Mouse (Mus musculus) liver, adult 2 months (tissue): ENCODE measurements around the gene Ddx3x.

Source experiments
- CTCF ChIP-seq: fragments of 200-500 bp; IDR thresholded peaks from 2 replicates; pipeline ENCODE4 v1.5.1; 2011; ENCODE audit warnings: low read depth, low read length, control low read depth
- POLR2A ChIP-seq: fragments of 200-500 bp; IDR thresholded peaks from 2 replicates; pipeline ENCODE4 v1.6.1; 2011; ENCODE audit warnings: low read length, control low read depth; ENCODE audit not compliant: insufficient read depth; ENCODE audit errors: extremely low read depth

DNA sequence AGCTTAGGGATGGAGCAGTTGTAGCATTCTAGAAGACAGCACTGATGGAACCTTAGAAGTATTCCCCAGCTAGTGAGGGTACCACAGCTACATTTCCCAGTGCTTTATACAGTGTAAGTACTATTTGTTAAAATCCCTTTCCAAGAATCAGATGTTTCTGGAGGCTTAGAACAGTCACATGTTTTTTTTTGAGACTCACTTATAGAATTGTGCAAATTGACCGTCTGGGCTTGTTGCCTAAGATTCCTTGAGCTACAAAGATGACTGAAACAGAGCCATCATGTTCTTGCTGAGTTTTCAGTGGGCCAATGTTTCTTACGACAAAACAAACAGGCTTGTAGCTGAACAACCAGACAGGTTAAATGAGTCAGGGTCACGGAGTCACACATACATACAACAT, 26.5 kb upstream of the Ddx3x start:
- TF ChIP-seq POLR2A (no peak), CTCF (no peak)
